Mouse (Mus musculus) T-cell, adult 66 days (primary cell): ENCODE results near the gene Gm8947. TPM values are rescaled to one million over a fixed set of nuclear protein-coding genes. Genes with fewer than 3 reads are reported as not detected.

Experiments
- total RNA-seq, 2 experiments: library from RNA; stranded (reverse); gene quantifications; 3 replicates in 1 of 2; 4 replicates in 1 of 2; pipeline ENCODE4 v1.2.4; 2023

Gene Gm8947
- total RNA-seq: not detected

DNA sequence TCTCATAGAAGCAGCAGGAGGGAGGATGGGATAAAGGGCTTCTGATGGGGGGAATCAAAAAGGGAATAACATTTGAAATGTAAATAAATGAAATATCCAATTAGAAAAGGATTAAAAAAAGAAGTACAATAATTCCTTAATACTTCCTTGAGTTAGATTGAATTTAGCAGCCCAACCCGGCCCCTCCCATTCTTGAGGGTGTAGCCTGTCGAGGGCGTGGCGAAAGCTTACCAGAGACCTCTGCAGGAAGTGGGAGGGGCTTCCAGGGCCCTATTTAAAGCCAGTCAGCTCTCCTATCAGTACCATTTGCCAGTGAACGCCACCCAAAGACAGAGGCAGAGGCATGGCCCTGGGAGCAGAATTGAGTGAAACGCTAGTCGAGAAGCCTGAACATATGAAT is at the start of gene Gm8947:
Gm8947 (plus strand) TSS at position 302 of the 400 bp plus-strand sequence.

DNA sequence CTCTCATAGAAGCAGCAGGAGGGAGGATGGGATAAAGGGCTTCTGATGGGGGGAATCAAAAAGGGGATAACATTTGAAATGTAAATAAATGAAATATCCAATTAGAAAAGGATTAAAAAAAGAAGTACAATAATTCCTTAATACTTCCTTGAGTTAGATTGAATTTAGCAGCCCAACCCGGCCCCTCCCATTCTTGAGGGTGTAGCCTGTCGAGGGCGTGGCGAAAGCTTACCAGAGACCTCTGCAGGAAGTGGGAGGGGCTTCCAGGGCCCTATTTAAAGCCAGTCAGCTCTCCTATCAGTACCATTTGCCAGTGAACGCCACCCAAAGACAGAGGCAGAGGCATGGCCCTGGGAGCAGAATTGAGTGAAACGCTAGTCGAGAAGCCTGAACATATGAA is 9.9 kb upstream of the Gm8947 start, which contains the start of gene Gm47985:
Gm47985 (plus strand) TSS at position 272 of the 400 bp plus-strand sequence.

DNA sequence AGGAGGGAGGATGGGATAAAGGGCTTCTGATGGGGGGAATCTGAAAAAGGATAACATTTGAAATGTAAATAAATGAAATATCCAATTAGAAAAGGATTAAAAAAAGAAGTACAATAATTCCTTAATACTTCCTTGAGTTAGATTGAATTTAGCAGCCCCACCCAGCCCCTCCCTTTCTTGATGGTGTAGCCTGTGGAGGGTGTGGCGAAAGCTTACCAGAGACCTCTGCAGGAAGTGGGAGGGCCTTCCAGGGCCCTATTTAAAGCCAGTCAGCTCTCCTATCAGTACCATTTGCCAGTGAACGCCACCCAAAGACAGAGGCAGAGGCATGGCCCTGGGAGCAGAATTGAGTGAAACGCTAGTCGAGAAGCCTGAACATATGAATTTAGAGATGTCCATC is 5.9 kb downstream of the Gm8947 start, which contains the start of gene Gm47995:
Gm47995 (plus strand) TSS at position 329 of the 400 bp plus-strand sequence.

DNA sequence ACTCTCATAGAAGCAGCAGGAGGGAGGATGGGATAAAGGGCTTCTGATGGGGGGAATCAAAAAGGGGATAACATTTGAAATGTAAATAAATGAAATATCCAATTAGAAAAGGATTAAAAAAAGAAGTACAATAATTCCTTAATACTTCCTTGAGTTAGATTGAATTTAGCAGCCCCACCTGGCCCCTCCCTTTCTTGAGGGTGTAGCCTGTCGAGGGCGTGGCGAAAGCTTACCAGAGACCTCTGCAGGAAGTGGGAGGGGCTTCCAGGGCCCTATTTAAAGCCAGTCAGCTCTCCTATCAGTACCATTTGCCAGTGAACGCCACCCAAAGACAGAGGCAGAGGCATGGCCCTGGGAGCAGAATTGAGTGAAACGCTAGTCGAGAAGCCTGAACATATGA is 11.6 kb downstream of the Gm8947 start, which contains the start of gene 3110040M04Rik:
3110040M04Rik (plus strand) TSS at position 304 of the 400 bp plus-strand sequence.

GRCm38 (mm10) chr1:151209824-151210355 is 17.7 kb downstream of the Gm8947 start, which contains the start of gene Gm47996:
Gene Gm47996 (plus strand): TSS chr1:151210131.

Other genes starting within 250 kb of the Gm8947 start
- gene Hmcn1, start 198.9 kb upstream of the Gm8947 start, total RNA-seq: under 1 TPM in 1 of 2 experiments, not detected in 1; 0.06 TPM
- gene Gm47985, start 9.8 kb upstream of the Gm8947 start, total RNA-seq: not detected
- not detected for gene Gm47995, start 6.1 kb downstream of the Gm8947 start, total RNA-seq
- not detected for gene 3110040M04Rik, start 11.7 kb downstream of the Gm8947 start, total RNA-seq
- gene Gm47996, start 17.8 kb downstream of the Gm8947 start, total RNA-seq: not detected
- 100 to 1,000 TPM; 203 to 204 TPM for gene Ivns1abp, start 152.1 kb downstream of the Gm8947 start, total RNA-seq
- gene Swt1, start 236.1 kb downstream of the Gm8947 start, total RNA-seq: 10 to 100 TPM; 42.7 to 49.1 TPM
- 10 to 100 TPM; 32.3 to 40.0 TPM for gene Trmt1l, start 236.2 kb downstream of the Gm8947 start, total RNA-seq